Mouse (Mus musculus) liver, embryonic 12.5 days (tissue): ENCODE data around the gene Ccl17. TPM values are rescaled to one million over a fixed set of nuclear protein-coding genes. Genes with fewer than 3 reads are reported as not detected.
A peak's percentile ranks its signal among the peaks of the same experiment; 100 is the strongest.
"Not testable (repeated sequence)": the region's sequence is repeated elsewhere in the genome, so short reads cannot be mapped to it uniquely, and the experiment has no call there.

ENCODE experiments used
- ATAC-seq: fragments of 200-750 bp; cut with Nextera tagmentation; 2 replicates; pipeline ENCODE4 v1.8.0; 2017; ENCODE audit warnings: moderate number of reproducible peaks, mild to moderate bottlenecking, moderate library complexity
- H3K27ac ChIP-seq: fragments of 300-500 bp; sonication (generic); 2 replicates; pipeline ENCODE4 v1.5.1; 2016; ENCODE audit warnings: mild to moderate bottlenecking
- H3K27me3 ChIP-seq: fragments of 300-500 bp; sonication (generic); replicated peaks from 2 replicates; pipeline ENCODE4 v1.6.1; 2016; ENCODE audit warnings: mild to moderate bottlenecking, moderate library complexity
- H3K36me3 ChIP-seq: fragments of 300-500 bp; sonication (generic); 2 replicates; pipeline ENCODE4 v1.6.1; 2016; ENCODE audit warnings: mild to moderate bottlenecking, moderate library complexity
- H3K4me1 ChIP-seq: fragments of 300-500 bp; sonication (generic); 2 replicates; pipeline ENCODE4 v1.6.1; 2016
- H3K4me2 ChIP-seq: fragments of 300-500 bp; sonication (generic); 2 replicates; pipeline ENCODE4 v1.6.1; 2016; ENCODE audit warnings: mild to moderate bottlenecking, moderate library complexity
- H3K4me3 ChIP-seq: fragments of 300-500 bp; sonication (generic); 2 replicates; pipeline ENCODE4 v1.5.1; 2016; ENCODE audit warnings: mild to moderate bottlenecking, moderate library complexity
- H3K9ac ChIP-seq: fragments of 300-500 bp; sonication (generic); 2 replicates; pipeline ENCODE4 v1.6.1; 2016; ENCODE audit warnings: mild to moderate bottlenecking, moderate library complexity
- H3K9me3 ChIP-seq: fragments of 300-500 bp; sonication (generic); replicated peaks from 2 replicates; pipeline ENCODE4 v1.6.1; 2016; ENCODE audit warnings: mild to moderate bottlenecking, moderate library complexity
- WGBS: fragments of 180-500 bp; shearing (Covaris S2); methylation state at CpG from one replicate; pipeline ENCODE4 v1.1.7; 2016; ENCODE audit not compliant: insufficient replicate concordance; 5-methylcytosine and 5-hydroxymethylcytosine counted together
- polyA plus RNA-seq: library from polyadenylated mRNA; unstranded; fragments of >200 nt; fragmentation: Nextera tagmentation; extraction: Ambion mirVana; gene quantifications from 2 replicates; pipeline ENCODE4 v1.2.1, GENCODE M21; 2016

Gene Ccl17
- polyA plus RNA-seq, 1 experiment from 2014 or later, result 0.36 TPM

GRCm38 (mm10) chr8:94814556-94814955 lies 4.3 kb downstream of the Ccl17 start:
- no peaks in the 10 kb centered on the region for H3K36me3 ChIP-seq
- H3K27me3 ChIP-seq, result no peaks in the 10 kb centered on the region
- no peak overlapping the region for H3K9ac ChIP-seq
- WGBS, result 0% methylated on average over 1 of the region's 1 CpGs
- no peak for ATAC-seq
- no peak overlapping the region for H3K27ac ChIP-seq
- peaks cover 12% of the 10 kb centered on the region for H3K4me1 ChIP-seq
- H3K4me2 ChIP-seq, result no peak overlapping the region
- H3K4me3 ChIP-seq, result no peak overlapping the region
- H3K9me3 ChIP-seq, result no peaks in the 10 kb centered on the region

GRCm38 (mm10) chr8:94817933-94818332 lies 7.7 kb downstream of the Ccl17 start:
- H3K4me2 ChIP-seq, result no peak overlapping the region
- H3K36me3 ChIP-seq, result peaks cover 31% of the 10 kb centered on the region
- no peak overlapping the region for H3K4me3 ChIP-seq
- no peak overlapping the region for H3K27ac ChIP-seq
- H3K4me1 ChIP-seq, result peaks cover 23% of the 10 kb centered on the region
- no peaks in the 10 kb centered on the region for H3K27me3 ChIP-seq
- no peak for ATAC-seq
- no peak overlapping the region for H3K9ac ChIP-seq
- WGBS, result 72% methylated on average over 11 of the region's 11 CpGs
- H3K9me3 ChIP-seq, result no peaks in the 10 kb centered on the region

GRCm38 (mm10) chr8:94819671-94820179 lies 9.5 kb downstream of the Ccl17 start:
- Histone ChIP-seq H3K4me3 (no peak overlapping the region), H3K36me3 (peaks cover 49% of the 10 kb centered on the region), H3K27me3 (no peaks in the 10 kb centered on the region), H3K9me3 (no peaks in the 10 kb centered on the region), H3K9ac (no peak overlapping the region), H3K27ac (peak overlapping the region; percentile 61), H3K4me1 (peaks cover 26% of the 10 kb centered on the region), H3K4me2 (no peak overlapping the region)
- peak; percentile 26; the same call in 1 of the 2 replicates for ATAC-seq
- WGBS, result 42% methylated on average over 6 of the region's 6 CpGs

- Histone ChIP-seq H3K4me2 (no peak overlapping the region), H3K4me1 (peaks cover 26% of the 10 kb centered on the region), H3K4me3 (no peak overlapping the region), H3K27me3 (no peaks in the 10 kb centered on the region), H3K9me3 (no peaks in the 10 kb centered on the region), H3K9ac (no peak overlapping the region; the same call in 1 of the 2 replicates), H3K36me3 (peaks cover 58% of the 10 kb centered on the region), H3K27ac (no peak overlapping the region)
- 84% methylated on average over 7 of the region's 7 CpGs for WGBS
- no peak for ATAC-seq
These were observed 10.3 kb downstream of the Ccl17 start for GRCm38 (mm10) chr8:94820553-94820952.

GRCm38 (mm10) chr8:94821381-94821780 lies 11.1 kb downstream of the Ccl17 start:
- WGBS, result 95% methylated on average over 2 of the region's 2 CpGs
- Histone ChIP-seq H3K27me3 (no peaks in the 10 kb centered on the region), H3K27ac (no peak overlapping the region), H3K4me3 (no peak overlapping the region), H3K9me3 (no peaks in the 10 kb centered on the region), H3K4me2 (no peak overlapping the region), H3K4me1 (peaks cover 26% of the 10 kb centered on the region), H3K36me3 (peaks cover 66% of the 10 kb centered on the region), H3K9ac (no peak overlapping the region)
- ATAC-seq, result no peak

- H3K4me3 ChIP-seq, result no peak overlapping the region
- 84% methylated on average over 23 of the region's 23 CpGs for WGBS
- no peaks in the 10 kb centered on the region for H3K9me3 ChIP-seq
- no peaks in the 10 kb centered on the region for H3K27me3 ChIP-seq
- H3K4me2 ChIP-seq, result no peak overlapping the region
- 0 out of 2 replicates have a peak overlapping the region, but pooled peaks have one; percentile 34 for H3K27ac ChIP-seq
- peaks cover 79% of the 10 kb centered on the region for H3K36me3 ChIP-seq
- ATAC-seq, result peak; percentile 76
- peaks cover 26% of the 10 kb centered on the region for H3K4me1 ChIP-seq
- no peak overlapping the region for H3K9ac ChIP-seq
These were observed 12.6 kb downstream of the Ccl17 start for GRCm38 (mm10) chr8:94822637-94823560.

GRCm38 (mm10) chr8:94825170-94825569 lies 14.9 kb downstream of the Ccl17 start:
- H3K4me2 ChIP-seq, result no peak overlapping the region
- no peaks in the 10 kb centered on the region for H3K27me3 ChIP-seq
- H3K9me3 ChIP-seq, result no peaks in the 10 kb centered on the region
- H3K4me1 ChIP-seq, result peaks cover 18% of the 10 kb centered on the region
- WGBS, result 81% methylated on average over 6 of the region's 6 CpGs
- no peak for ATAC-seq
- H3K9ac ChIP-seq, result no peak overlapping the region
- no peak overlapping the region for H3K27ac ChIP-seq
- no peak overlapping the region for H3K4me3 ChIP-seq
- H3K36me3 ChIP-seq, result peaks cover 98% of the 10 kb centered on the region

GRCm38 (mm10) chr8:94826210-94826609 lies 16.0 kb downstream of the Ccl17 start:
- Histone ChIP-seq H3K4me3 (no peak overlapping the region), H3K4me2 (no peak overlapping the region), H3K36me3 (peaks cover 98% of the 10 kb centered on the region), H3K27me3 (no peaks in the 10 kb centered on the region), H3K9me3 (no peaks in the 10 kb centered on the region), H3K27ac (no peak overlapping the region), H3K4me1 (peaks cover 8% of the 10 kb centered on the region), H3K9ac (no peak overlapping the region)
- ATAC-seq, result no peak
- WGBS, result 87% methylated on average over 5 of the region's 5 CpGs

- 90% methylated on average over 6 of the region's 6 CpGs for WGBS
These were observed 18.0 kb downstream of the Ccl17 start for GRCm38 (mm10) chr8:94828284-94828683.

GRCm38 (mm10) chr8:94833901-94834405 lies 23.7 kb downstream of the Ccl17 start:
- H3K27ac ChIP-seq, result not testable (repeated sequence)

More at GRCm38 (mm10) chr8:94828284-94828683, 18.0 kb downstream of the Ccl17 start:
- Histone ChIP-seq H3K27me3 (no peaks in the 10 kb centered on the region), H3K9ac (no peak overlapping the region), H3K4me1 (peaks cover under 1% of the 10 kb centered on the region; the same call in 1 of the 2 replicates), H3K4me3 (no peak overlapping the region), H3K27ac (no peak overlapping the region), H3K36me3 (peaks cover 96% of the 10 kb centered on the region), H3K9me3 (no peaks in the 10 kb centered on the region), H3K4me2 (no peak overlapping the region)
- ATAC-seq, result no peak

GRCm38 (mm10) chr8:94835751-94836150 lies 25.5 kb downstream of the Ccl17 start:
- Histone ChIP-seq H3K36me3 (peaks cover 34% of the 10 kb centered on the region), H3K4me1 (peaks cover 49% of the 10 kb centered on the region), H3K4me2 (peak overlapping the region; percentile 80), H3K9ac (peak overlapping the region; percentile 97; the same call in 1 of the 2 replicates)
- not testable (repeated sequence) for H3K27me3 ChIP-seq, H3K9me3 ChIP-seq, H3K4me3 ChIP-seq, ATAC-seq, H3K27ac ChIP-seq
- 87% methylated on average over 13 of the region's 13 CpGs for WGBS

More at GRCm38 (mm10) chr8:94833901-94834405, 23.7 kb downstream of the Ccl17 start:
- not testable (repeated sequence) for H3K9ac ChIP-seq, H3K4me2 ChIP-seq, ATAC-seq, H3K9me3 ChIP-seq, H3K4me3 ChIP-seq, H3K27me3 ChIP-seq
- peaks cover 36% of the 10 kb centered on the region for H3K4me1 ChIP-seq
- 65% methylated on average over 7 of the region's 7 CpGs for WGBS
- H3K36me3 ChIP-seq, result peaks cover 50% of the 10 kb centered on the region
